Mouse (Mus musculus): ENCODE measurements around the gene Wdr83os.

DNA sequence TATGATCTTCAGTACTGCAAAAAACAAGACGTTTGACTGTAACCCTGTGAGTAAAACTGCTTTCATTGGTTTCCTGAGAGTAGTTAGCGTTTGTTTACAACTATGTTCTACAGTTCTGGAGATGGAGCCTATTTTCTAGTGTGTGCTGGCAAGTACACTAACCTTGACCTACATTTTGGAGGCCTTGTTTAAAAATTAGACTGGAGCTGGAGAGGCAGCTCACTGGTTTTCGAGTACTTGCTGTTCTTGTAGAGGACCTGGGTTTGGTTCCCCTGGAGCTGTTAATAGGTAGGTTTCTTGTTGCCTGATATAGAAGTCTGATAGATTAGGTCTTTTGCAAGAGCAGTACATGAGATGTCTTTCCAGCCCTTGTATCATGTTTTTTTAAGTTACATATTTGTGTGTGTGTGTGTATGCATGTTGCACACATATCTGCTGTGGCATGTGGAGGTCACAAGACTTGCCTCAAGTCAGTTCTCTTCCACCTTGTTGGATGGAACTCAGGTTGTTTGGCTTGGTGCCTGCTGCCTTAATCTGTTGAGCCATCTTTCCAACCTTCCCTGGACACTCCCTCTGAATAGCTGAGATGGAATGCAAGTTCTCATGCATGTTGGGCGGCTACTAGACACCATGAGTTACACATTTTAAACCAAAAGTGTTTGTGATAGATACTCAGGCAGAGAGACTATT lies 47.8 kb upstream of the Wdr83os start:
- TF ChIP-seq CTCF (IDR thresholded peaks at IDR 0.05; ENCODE audit: borderline replicate concordance, insufficient read depth, low read depth, low read length) (no peak), POLR2A (IDR thresholded peaks at IDR 0.05; ENCODE audit: borderline replicate concordance, insufficient read depth, low read length) (no peak)
